Mouse (Mus musculus): ENCODE data around the gene Dlk1. TPM values are rescaled to one million over a fixed set of nuclear protein-coding genes. Genes with fewer than 3 reads are reported as not detected.

The Dlk1 gene
- polyA plus RNA-seq, 1 experiment from 2014 or later: 143 TPM

GRCm38 (mm10) chr12:109423163-109423562 lies 29.5 kb upstream of the Dlk1 start:
- Histone ChIP-seq H3K27me3 (peaks cover 19% of the 10 kb centered on the region; the same call in 1 of the 2 replicates), H3K9ac (no peak overlapping the region), H3K4me1 (peaks cover 17% of the 10 kb centered on the region), H3K36me3 (replicated peaks) (no peaks in the 10 kb centered on the region), H3K4me3 (replicated peaks) (no peak overlapping the region), H3K9me3 (no peaks in the 10 kb centered on the region), H3K4me2 (no peak overlapping the region), H3K27ac (no peak overlapping the region)
- no peak for ATAC-seq (ENCODE audit: low FRiP score)
- WGBS: 39% methylated on average over 2 of the region's 2 CpGs

- Histone ChIP-seq H3K27me3 (peaks cover 19% of the 10 kb centered on the region; the same call in 1 of the 2 replicates), H3K4me1 (peaks cover 13% of the 10 kb centered on the region), H3K4me3 (replicated peaks) (no peak overlapping the region), H3K36me3 (replicated peaks) (no peaks in the 10 kb centered on the region), H3K9me3 (no peaks in the 10 kb centered on the region), H3K27ac (no peak overlapping the region), H3K9ac (no peak overlapping the region), H3K4me2 (no peak overlapping the region)
- no peak for ATAC-seq (ENCODE audit: low FRiP score)
- WGBS: 66% methylated on average over 4 of the region's 4 CpGs
These were observed 28.8 kb upstream of the Dlk1 start for GRCm38 (mm10) chr12:109423716-109424429.

- no peaks in the 10 kb centered on the region for H3K36me3 ChIP-seq (replicated peaks)
- H3K4me1 ChIP-seq: peaks cover 13% of the 10 kb centered on the region
- H3K27me3 ChIP-seq: peaks cover 19% of the 10 kb centered on the region; the same call in 1 of the 2 replicates
- no peaks in the 10 kb centered on the region for H3K9me3 ChIP-seq
- 24% methylated on average over 20 of the region's 20 CpGs for whole genome bisulfite sequencing
- 0 out of 2 replicates have a peak, but pooled peaks have one; percentile 57 for ATAC-seq (ENCODE audit: low FRiP score)
- H3K4me3 ChIP-seq (replicated peaks): no peak overlapping the region
- H3K9ac ChIP-seq: no peak overlapping the region; the same call in 1 of the 2 replicates
- no peak overlapping the region for H3K27ac ChIP-seq
- no peak overlapping the region for H3K4me2 ChIP-seq
These were observed 27.8 kb upstream of the Dlk1 start for GRCm38 (mm10) chr12:109424753-109425332.

GRCm38 (mm10) chr12:109425982-109426381 lies 26.6 kb upstream of the Dlk1 start:
- H3K9ac ChIP-seq: no peak overlapping the region
- no peak overlapping the region for H3K27ac ChIP-seq
- no peak overlapping the region for H3K4me2 ChIP-seq
- ATAC-seq (ENCODE audit: low FRiP score): no peak
- H3K9me3 ChIP-seq: no peaks in the 10 kb centered on the region
- H3K36me3 ChIP-seq (replicated peaks): no peaks in the 10 kb centered on the region
- peaks cover 19% of the 10 kb centered on the region; the same call in 1 of the 2 replicates for H3K27me3 ChIP-seq
- peaks cover 13% of the 10 kb centered on the region for H3K4me1 ChIP-seq
- H3K4me3 ChIP-seq (replicated peaks): no peak overlapping the region
- WGBS: 90% methylated on average over 12 of the region's 12 CpGs

- no peak overlapping the region for H3K9ac ChIP-seq
- no peak for ATAC-seq (ENCODE audit: low FRiP score)
- H3K4me3 ChIP-seq (replicated peaks): no peak overlapping the region
- no peaks in the 10 kb centered on the region for H3K9me3 ChIP-seq
- WGBS: 86% methylated on average over 6 of the region's 6 CpGs
- no peak overlapping the region for H3K27ac ChIP-seq
- no peak overlapping the region for H3K4me2 ChIP-seq
- H3K4me1 ChIP-seq: peaks cover 20% of the 10 kb centered on the region
- H3K27me3 ChIP-seq: peaks cover 10% of the 10 kb centered on the region
- no peaks in the 10 kb centered on the region for H3K36me3 ChIP-seq (replicated peaks)
These were observed 20.0 kb upstream of the Dlk1 start for GRCm38 (mm10) chr12:109432475-109433130.

- Histone ChIP-seq H3K9me3 (no peaks in the 10 kb centered on the region), H3K36me3 (replicated peaks) (no peaks in the 10 kb centered on the region), H3K4me1 (peaks cover 46% of the 10 kb centered on the region), H3K4me3 (replicated peaks) (no peak overlapping the region), H3K27me3 (peaks cover 30% of the 10 kb centered on the region), H3K4me2 (0 out of 2 replicates have a peak overlapping the region, but pooled peaks have one; percentile 6), H3K27ac (no peak overlapping the region), H3K9ac (peak overlapping the region; percentile 21; the same call in 1 of the 2 replicates)
- WGBS: 5% methylated on average over 10 of the region's 10 CpGs
- ATAC-seq (ENCODE audit: low FRiP score): peak; percentile 53; the same call in 1 of the 2 replicates
These were observed 16.2 kb upstream of the Dlk1 start for GRCm38 (mm10) chr12:109436367-109436807.

GRCm38 (mm10) chr12:109436852-109437251 lies 15.8 kb upstream of the Dlk1 start:
- H3K27me3 ChIP-seq: peaks cover 32% of the 10 kb centered on the region
- H3K9ac ChIP-seq: peak overlapping the region; percentile 21; the same call in 1 of the 2 replicates
- H3K27ac ChIP-seq: no peak overlapping the region
- H3K4me2 ChIP-seq: no peak overlapping the region
- ATAC-seq (ENCODE audit: low FRiP score): 0 out of 2 replicates have a peak, but pooled peaks have one; percentile 24
- no peaks in the 10 kb centered on the region for H3K36me3 ChIP-seq (replicated peaks)
- 31% methylated on average over 12 of the region's 12 CpGs for WGBS
- H3K9me3 ChIP-seq: no peaks in the 10 kb centered on the region
- no peak overlapping the region for H3K4me3 ChIP-seq (replicated peaks)
- H3K4me1 ChIP-seq: peaks cover 50% of the 10 kb centered on the region

GRCm38 (mm10) chr12:109437559-109438350 lies 14.9 kb upstream of the Dlk1 start:
- H3K4me3 ChIP-seq (replicated peaks): 0 out of 2 replicates have a peak overlapping the region, but pooled peaks have one; percentile 13
- no peak overlapping the region for H3K9ac ChIP-seq
- peak; percentile 66 for ATAC-seq (ENCODE audit: low FRiP score)
- H3K4me2 ChIP-seq: 0 out of 2 replicates have a peak overlapping the region, but pooled peaks have one; percentile 29
- peaks cover 57% of the 10 kb centered on the region for H3K4me1 ChIP-seq
- peaks cover 32% of the 10 kb centered on the region for H3K27me3 ChIP-seq
- WGBS: 8% methylated on average over 25 of the region's 25 CpGs
- no peak overlapping the region; the same call in 1 of the 2 replicates for H3K27ac ChIP-seq
- no peaks in the 10 kb centered on the region for H3K9me3 ChIP-seq
- H3K36me3 ChIP-seq (replicated peaks): no peaks in the 10 kb centered on the region

- H3K27me3 ChIP-seq: peaks cover 32% of the 10 kb centered on the region
- H3K9me3 ChIP-seq: no peaks in the 10 kb centered on the region
- no peak overlapping the region for H3K4me3 ChIP-seq (replicated peaks)
- no peak overlapping the region for H3K9ac ChIP-seq
- no peaks in the 10 kb centered on the region for H3K36me3 ChIP-seq (replicated peaks)
- ATAC-seq (ENCODE audit: low FRiP score): no peak
- no peak overlapping the region for H3K27ac ChIP-seq
- peaks cover 59% of the 10 kb centered on the region for H3K4me1 ChIP-seq
- 70% methylated on average over 6 of the region's 6 CpGs for WGBS
- H3K4me2 ChIP-seq: no peak overlapping the region
These were observed 14.2 kb upstream of the Dlk1 start for GRCm38 (mm10) chr12:109438383-109438782.

GRCm38 (mm10) chr12:109439974-109440373 lies 12.6 kb upstream of the Dlk1 start:
- Histone ChIP-seq H3K4me3 (replicated peaks) (no peak overlapping the region), H3K27me3 (peaks cover 41% of the 10 kb centered on the region), H3K27ac (no peak overlapping the region), H3K9me3 (no peaks in the 10 kb centered on the region), H3K4me1 (peaks cover 75% of the 10 kb centered on the region), H3K9ac (no peak overlapping the region), H3K4me2 (no peak overlapping the region), H3K36me3 (replicated peaks) (no peaks in the 10 kb centered on the region)
- no peak for ATAC-seq (ENCODE audit: low FRiP score)
- WGBS: 64% methylated on average over 6 of the region's 6 CpGs

- H3K9me3 ChIP-seq: no peaks in the 10 kb centered on the region
- H3K9ac ChIP-seq: no peak overlapping the region
- H3K36me3 ChIP-seq (replicated peaks): no peaks in the 10 kb centered on the region
- WGBS: 51% methylated on average over 6 of the region's 6 CpGs
- peaks cover 45% of the 10 kb centered on the region for H3K27me3 ChIP-seq
- H3K27ac ChIP-seq: no peak overlapping the region
- H3K4me2 ChIP-seq: no peak overlapping the region
- no peak for ATAC-seq (ENCODE audit: low FRiP score)
- no peak overlapping the region for H3K4me3 ChIP-seq (replicated peaks)
- peaks cover 81% of the 10 kb centered on the region for H3K4me1 ChIP-seq
These were observed 11.3 kb upstream of the Dlk1 start for GRCm38 (mm10) chr12:109441366-109441765.

Measured in forebrain, embryonic 12.5 days (tissue).